Mouse (Mus musculus) stomach, embryonic 14.5 days (tissue): Measurements from ENCODE around the gene Tsc22d3. TPM values are rescaled to one million over a fixed set of nuclear protein-coding genes. Genes with fewer than 3 reads are reported as not detected.

Experiments used
- ATAC-seq: fragments of 200-750 bp; cut with Nextera tagmentation; 2 replicates; pipeline ENCODE4 v1.8.0; 2017; ENCODE audit warnings: low read depth, moderate TSS enrichment; ENCODE audit not compliant: insufficient number of reproducible peaks, insufficient read depth, low FRiP score
- H3K27ac ChIP-seq: fragments of 300-500 bp; sonication (generic); 2 replicates; pipeline ENCODE4 v1.5.1; 2014; ENCODE audit warnings: mild to moderate bottlenecking, low read length, moderate library complexity, mixed read lengths
- H3K27me3 ChIP-seq: fragments of 300-500 bp; sonication (generic); 2 replicates; pipeline ENCODE4 v1.6.1; 2014; ENCODE audit warnings: low read length, control low read depth, mixed read lengths; ENCODE audit not compliant: control insufficient read depth, insufficient read depth
- H3K36me3 ChIP-seq: fragments of 300-500 bp; sonication (generic); 2 replicates; pipeline ENCODE4 v1.6.1; 2014; ENCODE audit warnings: mild to moderate bottlenecking, control low read depth, low read length, moderate library complexity, mixed read lengths; ENCODE audit not compliant: control insufficient read depth, insufficient read depth
- H3K4me1 ChIP-seq: fragments of 300-500 bp; sonication (generic); 2 replicates; pipeline ENCODE4 v1.6.1; 2014; ENCODE audit warnings: low read length, control low read depth, mixed read lengths; ENCODE audit not compliant: control insufficient read depth, insufficient read depth
- H3K4me2 ChIP-seq: fragments of 300-500 bp; sonication (generic); replicated peaks from 2 replicates; pipeline ENCODE4 v1.6.1; 2014; ENCODE audit warnings: low read depth, low read length, control low read depth
- H3K4me3 ChIP-seq: fragments of 300-500 bp; sonication (generic); 2 replicates; pipeline ENCODE4 v1.5.1; 2014; ENCODE audit warnings: low read depth, low read length, control low read depth
- H3K9ac ChIP-seq: fragments of 300-500 bp; sonication (generic); replicated peaks from 2 replicates; pipeline ENCODE4 v1.6.1; 2014; ENCODE audit warnings: low read depth, mild to moderate bottlenecking, control low read depth, low read length, moderate library complexity, mixed read lengths
- H3K9me3 ChIP-seq: fragments of 300-500 bp; sonication (generic); 2 replicates; pipeline ENCODE4 v1.6.1; 2016; ENCODE audit warnings: low read depth, low read length, control low read depth; ENCODE audit not compliant: control insufficient read depth
- WGBS: fragments of 180-500 bp; shearing (Covaris S2); extraction: QIAGEN DNeasy Blood & Tissue Kit; methylation state at CpG from one replicate; pipeline ENCODE4 v1.1.7; 2014; 5-methylcytosine and 5-hydroxymethylcytosine counted together
- polyA plus RNA-seq: library from polyadenylated mRNA; unstranded; fragments of >200 nt; fragmentation: Nextera tagmentation; extraction: Ambion mirVana; gene quantifications from 2 replicates; pipeline ENCODE4 v1.2.1, GENCODE M21; 2014

The Tsc22d3 gene
- polyA plus RNA-seq: 76.8 and 77.9 TPM in 2 replicates

DNA sequence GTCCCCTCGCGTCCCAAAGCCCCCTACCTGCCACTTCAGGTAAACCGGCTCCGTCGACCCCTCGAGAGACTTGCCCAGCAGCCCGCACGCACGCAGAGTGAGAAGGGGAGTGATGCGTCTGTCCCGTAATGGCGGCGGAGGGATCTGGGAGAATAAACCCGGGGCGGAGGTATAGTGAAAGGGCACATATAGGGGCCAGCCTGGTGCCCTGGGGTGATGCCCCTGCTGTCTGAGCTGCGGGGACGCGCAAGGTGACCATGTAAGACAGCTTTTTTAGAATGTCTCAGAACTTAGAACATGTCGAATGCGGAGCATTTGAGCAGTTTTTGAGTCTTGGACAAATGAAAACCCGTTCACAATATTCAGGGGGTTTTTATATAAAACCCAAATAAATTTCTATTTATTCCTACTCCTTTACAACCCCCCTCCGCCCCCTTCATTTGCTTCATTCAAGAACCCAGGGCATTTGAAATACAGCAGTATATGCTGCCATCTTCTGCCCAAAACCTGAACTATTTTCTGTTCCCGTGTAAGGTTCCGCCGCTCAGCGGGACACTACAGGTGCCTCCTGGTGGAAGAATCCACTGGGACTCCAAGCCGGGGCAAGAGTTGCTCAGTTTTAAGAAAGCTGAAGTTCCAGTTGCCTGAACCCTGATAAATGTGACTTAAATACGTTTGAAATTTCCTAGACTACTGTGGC is at the start of gene Tsc22d3:
Gene Tsc22d3, minus strand, starts transcription at position 250 of the 700 bp plus-strand sequence.
- peak within 1 kb of the TSS; percentile 40 for H3K4me3 ChIP-seq
- H3K36me3 ChIP-seq: no peaks in the 10 kb centered on the region
- 26% methylated on average over 28 of the region's 28 CpGs for WGBS
- ATAC-seq: peak; percentile 44; the same call in 1 of the 2 replicates
- no peak within 1 kb of the TSS for H3K27ac ChIP-seq
- 0 out of 2 replicates have a peak, but pooled peaks cover 3% of the 10 kb centered on the region for H3K27me3 ChIP-seq
- H3K9me3 ChIP-seq: no peaks in the 10 kb centered on the region
- no peak within 1 kb of the TSS for H3K9ac ChIP-seq
- no peaks in the 10 kb centered on the region for H3K4me1 ChIP-seq
- peak within 1 kb of the TSS; percentile 67 for H3K4me2 ChIP-seq

GRCm38 (mm10) chrX:140639592-140639991 is 39.1 kb upstream of the Tsc22d3 start:
- Histone ChIP-seq H3K27me3 (no peaks in the 10 kb centered on the region), H3K36me3 (no peaks in the 10 kb centered on the region), H3K4me1 (no peaks in the 10 kb centered on the region), H3K27ac (no peak overlapping the region), H3K4me3 (no peak overlapping the region), H3K9me3 (no peaks in the 10 kb centered on the region), H3K9ac (no peak overlapping the region), H3K4me2 (no peak overlapping the region)
- 60% methylated on average over 2 of the region's 2 CpGs for WGBS
- no peak for ATAC-seq

DNA sequence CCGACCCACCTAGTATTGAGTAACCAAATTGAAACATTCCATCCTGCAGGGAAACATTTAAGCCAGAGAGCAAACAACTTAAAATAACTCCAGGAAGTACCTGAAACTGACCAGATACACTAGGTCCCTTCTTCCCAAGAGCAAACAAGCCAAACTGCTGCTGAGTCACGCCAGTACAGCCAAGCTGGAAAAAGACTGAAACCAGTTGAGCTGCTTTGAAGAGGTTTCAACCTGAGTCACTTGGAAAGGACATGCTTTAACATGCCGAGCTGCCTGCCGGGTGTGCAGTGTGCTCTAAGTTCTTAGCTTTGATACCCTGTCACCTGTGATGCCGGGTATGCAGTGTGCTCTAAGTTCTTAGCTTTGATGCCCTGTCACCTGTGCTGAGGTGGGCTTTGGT is 37.6 kb upstream of the Tsc22d3 start:
- no peak for ATAC-seq

DNA sequence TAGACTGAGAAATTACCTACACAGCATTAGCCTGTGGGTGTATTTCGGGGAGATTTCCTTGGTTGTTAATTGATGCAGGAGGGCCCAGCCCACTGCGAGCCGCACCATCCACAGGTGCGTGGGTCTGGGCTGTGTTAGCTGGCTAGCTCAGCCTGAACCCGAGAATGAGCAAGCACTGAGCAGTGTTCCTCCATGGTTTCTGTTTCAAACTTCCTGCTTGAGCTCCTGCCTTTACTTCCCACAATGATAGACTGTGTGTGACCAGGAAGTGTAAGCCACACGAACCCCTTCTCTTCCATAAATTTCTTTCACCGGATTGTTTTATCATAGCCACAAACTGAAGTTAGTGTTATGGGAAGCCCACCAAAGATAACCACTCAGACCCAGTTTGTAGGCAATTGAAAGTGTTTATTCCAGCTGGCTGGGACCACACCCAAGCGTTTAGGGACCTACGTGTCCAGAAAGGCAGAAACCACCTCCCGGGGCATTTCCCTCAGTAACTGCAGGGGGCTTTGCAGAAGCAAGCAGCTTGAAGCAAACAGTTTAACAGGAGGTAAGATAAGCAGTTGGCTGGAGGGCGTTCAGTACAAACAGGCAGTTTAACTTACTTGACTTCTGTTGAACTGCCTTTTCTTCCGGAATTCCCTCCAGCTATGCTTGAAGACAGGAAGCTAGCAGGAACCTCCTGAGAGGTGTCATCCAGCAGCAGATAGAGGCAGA is 24.6 kb upstream of the Tsc22d3 start:
- no peak overlapping the region for H3K4me3 ChIP-seq
- no peak overlapping the region for H3K9ac ChIP-seq
- H3K27ac ChIP-seq: no peak overlapping the region
- H3K36me3 ChIP-seq: no peaks in the 10 kb centered on the region
- H3K27me3 ChIP-seq: no peaks in the 10 kb centered on the region
- no peak for ATAC-seq
- WGBS: 58% methylated on average over 12 of the region's 12 CpGs
- H3K4me1 ChIP-seq: no peaks in the 10 kb centered on the region
- no peak overlapping the region for H3K4me2 ChIP-seq
- H3K9me3 ChIP-seq: no peaks in the 10 kb centered on the region

More for the DNA sequence above, 37.6 kb upstream of the Tsc22d3 start:
- H3K27ac ChIP-seq: no peak overlapping the region
- no peaks in the 10 kb centered on the region for H3K27me3 ChIP-seq
- H3K4me1 ChIP-seq: no peaks in the 10 kb centered on the region
- no peak overlapping the region for H3K4me3 ChIP-seq
- no peaks in the 10 kb centered on the region for H3K9me3 ChIP-seq
- no peak overlapping the region for H3K4me2 ChIP-seq
- 69% methylated on average over 5 of the region's 5 CpGs for WGBS
- H3K9ac ChIP-seq: no peak overlapping the region
- no peaks in the 10 kb centered on the region for H3K36me3 ChIP-seq

DNA sequence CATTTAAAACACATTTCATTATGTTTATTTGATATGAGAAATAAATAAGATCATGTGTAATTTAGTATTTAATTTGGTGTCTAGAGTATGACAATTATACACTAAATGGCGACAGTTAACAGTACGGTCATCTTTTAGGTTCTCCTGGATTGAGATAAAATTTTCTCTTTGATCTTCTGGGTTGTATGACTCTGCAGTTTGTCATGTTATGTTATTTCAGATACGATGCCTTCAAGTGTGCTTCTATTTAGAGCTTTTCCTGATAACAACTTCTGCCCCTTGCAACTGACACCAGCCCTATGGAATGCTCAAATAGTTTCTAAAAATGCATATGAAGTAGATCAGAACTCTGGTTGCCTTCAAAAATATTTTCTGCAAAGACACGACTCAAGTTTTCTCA is 9.5 kb upstream of the Tsc22d3 start:
- no peaks in the 10 kb centered on the region for H3K36me3 ChIP-seq
- no peaks in the 10 kb centered on the region for H3K27me3 ChIP-seq
- no peak for ATAC-seq

DNA sequence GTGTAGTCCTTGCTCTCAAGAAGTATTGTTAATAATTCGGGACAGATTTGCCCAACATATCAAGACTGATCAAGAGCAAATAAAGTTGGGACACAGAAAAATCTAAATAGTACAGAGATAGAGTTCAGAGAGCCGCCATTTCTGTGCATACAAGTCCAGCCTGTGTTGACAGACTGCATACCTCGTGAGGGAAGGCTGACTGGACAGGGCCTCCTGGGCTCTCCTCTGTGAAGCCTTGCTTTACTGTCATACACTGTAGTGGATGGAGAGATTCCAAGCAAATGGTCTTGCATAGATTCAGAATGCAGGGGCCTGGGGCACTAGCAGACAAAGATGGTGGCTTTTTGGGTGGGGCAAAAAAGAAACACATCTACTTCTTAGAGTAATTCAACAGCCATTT is 1.4 kb upstream of the Tsc22d3 start:
- H3K4me1 ChIP-seq: no peaks in the 10 kb centered on the region
- WGBS: 57% methylated on average over 3 of the region's 3 CpGs
- H3K27me3 ChIP-seq: 0 out of 2 replicates have a peak, but pooled peaks cover 3% of the 10 kb centered on the region
- no peaks in the 10 kb centered on the region for H3K36me3 ChIP-seq
- no peaks in the 10 kb centered on the region for H3K9me3 ChIP-seq
- H3K9ac ChIP-seq: no peak overlapping the region
- H3K27ac ChIP-seq: no peak overlapping the region
- H3K4me3 ChIP-seq: no peak overlapping the region
- ATAC-seq: no peak
- H3K4me2 ChIP-seq: no peak overlapping the region

More for the DNA sequence above, 9.5 kb upstream of the Tsc22d3 start:
- 80% methylated on average over 4 of the region's 4 CpGs for WGBS
- no peaks in the 10 kb centered on the region for H3K4me1 ChIP-seq
- no peak overlapping the region for H3K9ac ChIP-seq
- no peaks in the 10 kb centered on the region for H3K9me3 ChIP-seq
- no peak overlapping the region for H3K4me3 ChIP-seq
- no peak overlapping the region for H3K4me2 ChIP-seq
- H3K27ac ChIP-seq: no peak overlapping the region

DNA sequence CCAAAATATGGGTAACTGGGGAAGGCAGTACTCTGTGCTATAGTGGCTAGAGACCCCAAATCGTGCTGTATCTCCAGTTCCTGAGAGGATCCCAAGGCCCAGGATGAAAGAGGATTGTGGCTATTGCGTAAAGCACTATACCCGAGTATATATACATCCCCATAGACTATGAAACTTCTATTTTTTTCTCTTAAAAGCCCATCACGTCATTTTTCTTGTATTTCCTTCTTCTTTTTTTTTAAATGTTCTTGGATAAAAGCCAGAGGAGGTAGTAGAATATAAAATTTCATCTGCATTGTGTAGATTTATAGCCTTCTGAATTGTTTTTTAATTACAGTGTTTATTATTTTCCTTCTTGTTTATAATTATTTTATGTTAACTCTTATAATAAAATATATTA is 852 bp upstream of the Tsc22d3 start:
- Histone ChIP-seq H3K4me2 (no peak overlapping the region), H3K9me3 (no peaks in the 10 kb centered on the region), H3K36me3 (no peaks in the 10 kb centered on the region), H3K27me3 (0 out of 2 replicates have a peak, but pooled peaks cover 3% of the 10 kb centered on the region), H3K27ac (no peak overlapping the region), H3K9ac (no peak overlapping the region), H3K4me3 (no peak overlapping the region), H3K4me1 (no peaks in the 10 kb centered on the region)
- ATAC-seq: no peak
- WGBS: 67% methylated on average over 4 of the region's 4 CpGs

DNA sequence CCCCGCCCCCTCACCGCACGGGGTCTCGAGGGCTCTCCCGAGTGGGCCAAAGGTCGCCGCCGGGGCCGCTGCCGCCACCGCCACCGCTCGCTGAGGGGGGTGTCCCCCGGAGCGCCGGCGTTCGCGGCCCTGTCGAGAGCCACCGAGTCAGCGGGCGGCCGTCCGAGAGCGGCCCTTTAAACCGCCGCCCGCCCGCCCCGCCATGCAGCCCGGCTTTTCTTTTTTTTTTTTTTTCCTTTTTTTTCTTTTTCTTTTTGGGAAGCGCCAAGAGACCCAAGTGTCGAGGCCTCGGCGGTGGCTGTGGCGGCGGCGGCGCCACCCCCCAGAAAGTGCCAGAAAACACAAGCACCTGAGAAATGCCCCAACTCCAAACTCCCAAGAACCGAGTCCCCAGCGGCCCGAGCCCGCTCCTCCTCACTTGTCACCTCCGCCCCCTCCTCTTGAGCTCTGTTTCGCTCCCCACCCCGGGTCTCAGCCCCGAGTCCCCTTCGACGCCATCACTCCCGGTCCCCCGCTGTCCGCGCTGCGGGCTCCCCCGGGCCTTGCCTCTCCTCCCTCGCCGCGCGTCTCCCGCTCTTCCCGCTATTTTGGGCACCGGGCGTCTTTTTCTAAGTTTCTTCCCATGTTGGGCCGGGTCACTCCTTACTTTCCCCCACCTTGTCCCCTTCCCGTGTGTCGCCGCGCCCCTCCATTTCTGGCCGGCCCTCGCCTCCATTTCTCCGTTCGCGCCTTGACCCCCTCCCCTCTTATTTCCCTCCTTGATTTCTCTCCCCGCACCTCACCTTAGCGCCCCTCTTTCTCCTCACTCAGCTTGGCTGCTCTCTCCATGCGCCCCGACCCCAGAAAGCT is 674 bp downstream of the Tsc22d3 start:
- Histone ChIP-seq H3K36me3 (no peaks in the 10 kb centered on the region), H3K27me3 (0 out of 2 replicates have a peak, but pooled peaks cover 3% of the 10 kb centered on the region), H3K4me1 (no peaks in the 10 kb centered on the region), H3K9ac (no peak overlapping the region), H3K4me2 (peak overlapping the region; percentile 67), H3K9me3 (no peaks in the 10 kb centered on the region), H3K4me3 (peak overlapping the region; percentile 40), H3K27ac (no peak overlapping the region)
- no peak for ATAC-seq
- WGBS: 20% methylated on average over 72 of the region's 78 CpGs
